Mouse (Mus musculus): ENCODE data around the gene Pla2g6. TPM values are rescaled to one million over a fixed set of nuclear protein-coding genes. Genes with fewer than 3 reads are reported as not detected.

Pla2g6 gene
- polyA plus RNA-seq, 1 experiment, result 24.6 TPM

DNA sequence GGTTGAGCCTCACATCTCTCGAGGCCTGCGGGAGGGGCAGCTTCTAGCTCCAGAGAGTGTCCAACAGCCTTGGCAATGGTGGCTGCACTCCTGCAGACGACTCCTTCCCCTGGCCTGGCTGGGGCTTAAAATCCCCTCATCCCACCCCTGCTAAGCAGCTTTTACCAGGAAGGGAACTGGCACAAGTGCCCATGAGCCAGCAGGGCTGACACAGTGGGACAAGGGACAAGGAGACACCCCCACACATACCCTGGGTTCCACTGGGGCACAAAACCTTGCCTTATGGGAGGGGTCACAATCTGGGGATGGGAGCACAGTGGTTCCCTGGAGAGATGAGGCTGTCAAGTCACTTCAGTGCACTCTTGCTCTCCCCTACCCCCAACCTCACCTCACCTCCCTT, 73.5 kb downstream of the Pla2g6 start, which contains the start of gene Slc16a8:
TSS of gene Slc16a8 (minus strand) at position 101 of the 400 bp plus-strand sequence.
- Histone ChIP-seq H3K36me3 (ENCODE audit: control insufficient read depth, insufficient read depth, low read length) (no peaks in the 10 kb centered on the region), H3K27ac (ENCODE audit: insufficient read depth, low read depth, low read length) (no peak within 1 kb of the TSS), H3K4me1 (ENCODE audit: control insufficient read depth, insufficient read depth, low read length) (peaks cover 12% of the 10 kb centered on the region; the same call in 1 of the 2 replicates), H3K4me3 (ENCODE audit: insufficient read depth, low read depth, low read length) (no peak within 1 kb of the TSS), H3K27me3 (replicated peaks; ENCODE audit: control insufficient read depth, insufficient read depth, low read length) (no peaks in the 10 kb centered on the region)
- no peak for DNase-seq
- TF ChIP-seq CTCF (conservative IDR thresholded peaks at IDR 0.05; ENCODE audit: insufficient read depth, insufficient read length, low read depth, low read length), result no peak
- TF ChIP-seq POLR2A (IDR thresholded peaks at IDR 0.05; ENCODE audit: low read depth, low read length), result no peak
- 74% methylated on average over 3 of the region's 3 CpGs for WGBS

DNA sequence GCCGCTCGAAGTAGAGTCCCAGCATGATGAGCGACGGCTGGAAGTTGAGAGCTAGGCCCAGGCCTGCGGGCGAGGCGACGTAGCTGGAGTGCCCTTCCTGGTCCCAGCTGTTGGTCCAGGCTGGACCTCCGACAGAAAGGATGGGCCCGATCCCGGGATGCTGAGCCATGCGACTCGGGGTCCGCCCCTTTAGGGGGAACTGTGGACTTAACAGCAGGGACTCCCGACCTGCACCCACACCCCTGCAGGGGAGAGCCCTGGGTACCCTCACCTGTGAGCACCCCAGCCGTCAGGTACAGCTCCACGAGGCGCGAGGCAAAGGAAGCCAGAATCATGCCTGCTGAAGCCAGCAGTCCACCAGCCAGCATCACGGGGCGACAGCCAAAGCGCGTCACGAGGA, 75.6 kb downstream of the Pla2g6 start:
- Histone ChIP-seq H3K4me1 (ENCODE audit: control insufficient read depth, insufficient read depth, low read length) (0 out of 2 replicates have a peak, but pooled peaks cover 4% of the 10 kb centered on the region), H3K27me3 (replicated peaks; ENCODE audit: control insufficient read depth, insufficient read depth, low read length) (no peaks in the 10 kb centered on the region), H3K36me3 (ENCODE audit: control insufficient read depth, insufficient read depth, low read length) (no peaks in the 10 kb centered on the region), H3K4me3 (ENCODE audit: insufficient read depth, low read depth, low read length) (no peak overlapping the region), H3K27ac (ENCODE audit: insufficient read depth, low read depth, low read length) (no peak overlapping the region)
- TF ChIP-seq POLR2A (IDR thresholded peaks at IDR 0.05; ENCODE audit: low read depth, low read length) (no peak), CTCF (conservative IDR thresholded peaks at IDR 0.05; ENCODE audit: insufficient read depth, insufficient read length, low read depth, low read length) (no peak)
- 39% methylated on average over 24 of the region's 24 CpGs for WGBS
- DNase-seq, result no peak

DNA sequence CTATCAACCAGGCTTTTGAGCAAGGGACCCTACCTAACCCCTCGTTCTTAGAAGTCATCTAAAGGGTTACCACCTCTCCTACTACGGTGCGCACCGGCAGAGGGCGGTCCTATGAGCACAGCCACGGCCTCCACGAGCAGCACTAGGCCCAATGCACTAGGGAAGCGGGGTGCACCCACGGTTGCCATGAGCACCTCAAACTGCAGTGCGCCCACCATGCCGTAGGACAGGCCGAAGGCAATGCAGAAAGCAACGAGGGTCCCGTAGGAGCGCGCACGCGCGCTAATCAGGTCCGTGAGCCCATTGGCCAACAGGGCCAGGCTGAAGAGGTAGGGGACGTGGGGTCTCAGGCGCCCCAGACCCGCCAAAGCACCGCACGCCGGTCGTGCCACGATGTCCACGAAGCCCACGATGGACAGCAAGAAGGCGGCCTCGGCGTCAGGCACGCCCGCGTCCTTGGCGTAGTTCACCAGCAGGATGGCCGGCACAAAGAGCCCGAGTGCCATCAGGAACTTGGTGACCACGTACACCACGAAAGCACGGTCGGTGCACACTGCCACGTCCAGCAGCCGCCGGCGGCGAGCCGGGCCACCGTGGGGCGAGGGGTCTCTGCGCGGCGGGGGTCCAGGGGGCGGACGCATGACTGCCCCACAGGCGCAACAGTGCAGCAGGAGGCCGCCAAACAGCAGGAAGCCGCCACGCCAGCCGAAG, 76.3 kb downstream of the Pla2g6 start:
- TF ChIP-seq CTCF (conservative IDR thresholded peaks at IDR 0.05; ENCODE audit: insufficient read depth, insufficient read length, low read depth, low read length) (no peak; the same call in 1 of the 2 replicates), POLR2A (IDR thresholded peaks at IDR 0.05; ENCODE audit: low read depth, low read length) (no peak)
- Histone ChIP-seq H3K4me3 (ENCODE audit: insufficient read depth, low read depth, low read length) (peak overlapping the region; percentile 17; the same call in 1 of the 2 replicates), H3K4me1 (ENCODE audit: control insufficient read depth, insufficient read depth, low read length) (0 out of 2 replicates have a peak, but pooled peaks cover 4% of the 10 kb centered on the region), H3K36me3 (ENCODE audit: control insufficient read depth, insufficient read depth, low read length) (no peaks in the 10 kb centered on the region), H3K27me3 (replicated peaks; ENCODE audit: control insufficient read depth, insufficient read depth, low read length) (no peaks in the 10 kb centered on the region), H3K27ac (ENCODE audit: insufficient read depth, low read depth, low read length) (no peak overlapping the region)
- no peak for DNase-seq
- 4% methylated on average over 61 of the region's 61 CpGs for WGBS

DNA sequence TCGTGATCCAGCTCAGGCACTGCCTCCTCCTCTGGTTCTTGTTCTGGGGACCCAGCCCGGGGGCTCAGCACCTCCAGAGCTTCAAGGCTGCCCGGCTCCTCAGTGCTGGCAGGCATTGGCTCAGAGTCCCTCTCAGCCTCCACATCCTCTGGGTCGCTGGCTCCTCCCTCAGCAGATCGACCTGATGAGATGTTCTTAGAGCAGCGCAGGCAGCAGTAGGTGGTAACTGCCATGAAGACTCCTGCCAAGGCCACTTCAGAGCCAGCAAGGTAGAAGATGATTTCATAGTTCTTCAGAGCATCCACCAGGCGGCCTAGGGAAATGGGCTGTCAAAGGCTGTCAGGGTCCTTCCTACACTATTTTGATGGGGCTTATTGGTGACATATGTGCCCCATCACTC, 77.0 kb downstream of the Pla2g6 start:
- Histone ChIP-seq H3K27me3 (replicated peaks; ENCODE audit: control insufficient read depth, insufficient read depth, low read length) (no peaks in the 10 kb centered on the region), H3K4me3 (ENCODE audit: insufficient read depth, low read depth, low read length) (no peak overlapping the region), H3K36me3 (ENCODE audit: control insufficient read depth, insufficient read depth, low read length) (no peaks in the 10 kb centered on the region), H3K27ac (ENCODE audit: insufficient read depth, low read depth, low read length) (no peak overlapping the region), H3K4me1 (ENCODE audit: control insufficient read depth, insufficient read depth, low read length) (0 out of 2 replicates have a peak, but pooled peaks cover 4% of the 10 kb centered on the region)
- no peak for DNase-seq
- WGBS, result 71% methylated on average over 7 of the region's 7 CpGs
- no peak for TF ChIP-seq CTCF (conservative IDR thresholded peaks at IDR 0.05; ENCODE audit: insufficient read depth, insufficient read length, low read depth, low read length)

DNA sequence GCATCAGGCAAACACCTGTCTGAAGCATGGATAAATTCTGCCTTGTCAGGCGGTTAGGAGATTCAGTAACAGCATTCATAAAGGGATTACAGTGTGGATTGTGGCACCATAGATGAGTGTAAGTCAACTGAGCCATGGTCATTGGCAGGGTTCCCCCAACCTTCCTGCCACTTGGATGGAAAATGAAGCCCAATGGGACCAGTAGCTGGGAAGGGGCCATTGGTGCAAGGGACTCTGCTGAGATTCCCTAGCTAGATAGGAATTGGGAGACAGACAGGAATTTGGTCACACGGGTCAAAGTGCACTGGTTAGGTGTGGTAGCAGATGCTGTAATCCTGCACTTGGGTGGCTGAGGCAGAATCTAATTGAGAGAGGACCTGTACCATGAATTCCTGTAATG, 78.0 kb downstream of the Pla2g6 start:
- no peaks in the 10 kb centered on the region for H3K36me3 ChIP-seq (ENCODE audit: control insufficient read depth, insufficient read depth, low read length)
- TF ChIP-seq POLR2A (IDR thresholded peaks at IDR 0.05; ENCODE audit: low read depth, low read length), result no peak
- 0 out of 2 replicates have a peak, but pooled peaks cover 4% of the 10 kb centered on the region for H3K4me1 ChIP-seq (ENCODE audit: control insufficient read depth, insufficient read depth, low read length)
- no peak overlapping the region for H3K4me3 ChIP-seq (ENCODE audit: insufficient read depth, low read depth, low read length)
- no peak for DNase-seq
- H3K27ac ChIP-seq (ENCODE audit: insufficient read depth, low read depth, low read length), result no peak overlapping the region
- WGBS, result 77% methylated on average over 2 of the region's 2 CpGs
- H3K27me3 ChIP-seq (replicated peaks; ENCODE audit: control insufficient read depth, insufficient read depth, low read length), result no peaks in the 10 kb centered on the region

DNA sequence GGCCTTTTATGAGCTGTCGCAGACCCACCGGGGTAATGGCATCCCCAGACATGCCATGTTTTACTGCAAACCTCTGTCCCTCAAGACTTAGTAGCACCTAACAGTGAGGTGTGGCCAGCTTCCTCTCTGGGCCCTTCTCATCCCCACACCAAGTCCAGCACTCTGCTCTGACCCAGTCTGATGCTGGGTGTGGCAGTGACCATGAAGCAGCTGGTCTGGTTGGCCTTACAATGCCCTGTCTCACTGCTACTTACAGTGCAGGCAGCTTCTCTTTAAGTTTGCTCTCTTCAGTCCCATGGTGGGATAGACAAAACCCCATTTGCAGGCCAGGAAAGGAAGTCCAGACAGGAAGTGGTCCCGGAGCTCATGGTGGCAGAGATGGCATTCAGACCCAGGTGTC, 82.9 kb downstream of the Pla2g6 start:
- TF ChIP-seq CTCF (conservative IDR thresholded peaks at IDR 0.05; ENCODE audit: insufficient read depth, insufficient read length, low read depth, low read length) (no peak), POLR2A (IDR thresholded peaks at IDR 0.05; ENCODE audit: low read depth, low read length) (no peak)
- Histone ChIP-seq H3K27me3 (replicated peaks; ENCODE audit: control insufficient read depth, insufficient read depth, low read length) (no peaks in the 10 kb centered on the region), H3K4me3 (ENCODE audit: insufficient read depth, low read depth, low read length) (no peak overlapping the region), H3K27ac (ENCODE audit: insufficient read depth, low read depth, low read length) (no peak overlapping the region), H3K36me3 (ENCODE audit: control insufficient read depth, insufficient read depth, low read length) (no peaks in the 10 kb centered on the region), H3K4me1 (ENCODE audit: control insufficient read depth, insufficient read depth, low read length) (peaks cover 4% of the 10 kb centered on the region; the same call in 1 of the 2 replicates)
- 88% methylated on average over 3 of the region's 3 CpGs for WGBS
- DNase-seq, result no peak

DNA sequence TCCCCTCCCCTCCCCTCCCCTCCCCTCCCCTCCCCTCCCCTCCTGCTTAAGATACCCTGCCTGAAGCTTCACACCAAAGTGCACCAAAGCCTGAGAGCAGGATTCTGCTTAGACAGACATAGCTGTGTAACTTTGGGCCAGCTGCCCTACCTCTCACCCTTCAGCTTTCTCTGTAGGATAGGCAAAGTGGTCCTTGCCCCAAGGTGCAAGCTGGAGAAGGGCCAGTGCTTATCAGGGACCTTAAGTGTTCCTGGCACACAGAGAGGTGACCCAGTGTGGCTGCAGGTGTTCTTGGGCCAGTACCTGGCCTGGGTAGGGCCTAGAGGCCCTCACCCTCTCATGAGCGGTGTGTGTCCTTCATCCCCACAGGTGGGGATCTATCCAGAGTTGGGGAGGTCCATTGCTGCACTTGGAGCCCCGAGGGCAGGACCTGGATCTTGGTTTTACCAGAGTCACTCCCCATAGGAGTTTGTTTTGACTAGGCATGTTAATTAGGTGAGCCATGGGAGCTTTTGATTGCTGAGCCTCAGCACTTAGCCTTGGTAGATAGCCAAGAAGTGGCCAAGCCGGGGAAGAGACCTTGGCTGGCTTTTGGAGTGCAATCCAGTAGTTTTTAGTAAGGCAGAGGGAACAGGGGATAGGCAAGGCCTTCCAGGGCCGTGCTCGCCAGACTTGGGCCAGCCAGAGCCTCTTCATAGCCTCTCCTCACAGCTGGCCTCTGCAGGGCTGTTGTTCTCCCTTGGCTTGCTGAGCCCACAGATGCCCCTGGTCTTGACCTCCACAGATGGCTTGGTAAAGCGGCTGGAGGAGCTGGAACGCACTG, 83.9 kb downstream of the Pla2g6 start:
- 43% methylated on average over 7 of the region's 7 CpGs for WGBS
- Histone ChIP-seq H3K4me3 (ENCODE audit: insufficient read depth, low read depth, low read length) (no peak overlapping the region), H3K27me3 (replicated peaks; ENCODE audit: control insufficient read depth, insufficient read depth, low read length) (no peaks in the 10 kb centered on the region), H3K27ac (ENCODE audit: insufficient read depth, low read depth, low read length) (peak overlapping the region; percentile 69), H3K36me3 (ENCODE audit: control insufficient read depth, insufficient read depth, low read length) (no peaks in the 10 kb centered on the region), H3K4me1 (ENCODE audit: control insufficient read depth, insufficient read depth, low read length) (peaks cover 4% of the 10 kb centered on the region; the same call in 1 of the 2 replicates)
- DNase-seq, result peak; percentile 71
- no peak for TF ChIP-seq CTCF (conservative IDR thresholded peaks at IDR 0.05; ENCODE audit: insufficient read depth, insufficient read length, low read depth, low read length)
